Mouse (Mus musculus): Measurements from ENCODE around the gene Hoxc8. TPM values are rescaled to one million over a fixed set of nuclear protein-coding genes. Genes with fewer than 3 reads are reported as not detected.

The Hoxc8 gene
- polyA plus RNA-seq, 1 experiment from 2014 or later: not detected

GRCm38 (mm10) chr15:102980352-102980751, 10.1 kb upstream of the Hoxc8 start:
- no peaks in the 10 kb centered on the region for H3K36me3 ChIP-seq
- H3K27me3 ChIP-seq (ENCODE audit: insufficient read depth, poor library complexity, severe bottlenecking): peaks cover 100% of the 10 kb centered on the region
- WGBS: 4% methylated on average over 11 of the region's 11 CpGs
- no peak overlapping the region for H3K4me3 ChIP-seq
- H3K4me1 ChIP-seq (replicated peaks): peaks cover 10% of the 10 kb centered on the region
- no peak for DNase-seq (ENCODE audit: low spot score)
- no peak overlapping the region for H3K27ac ChIP-seq
- H3K9me3 ChIP-seq: no peaks in the 10 kb centered on the region

GRCm38 (mm10) chr15:102980912-102981311, 9.5 kb upstream of the Hoxc8 start:
- Histone ChIP-seq H3K4me3 (peak overlapping the region; percentile 42; the same call in 1 of the 2 replicates), H3K27me3 (ENCODE audit: insufficient read depth, poor library complexity, severe bottlenecking) (peaks cover 100% of the 10 kb centered on the region), H3K27ac (no peak overlapping the region), H3K9me3 (no peaks in the 10 kb centered on the region), H3K4me1 (replicated peaks) (peaks cover 10% of the 10 kb centered on the region), H3K36me3 (no peaks in the 10 kb centered on the region)
- no peak for DNase-seq (ENCODE audit: low spot score)
- 2% methylated on average over 14 of the region's 14 CpGs for WGBS

DNA sequence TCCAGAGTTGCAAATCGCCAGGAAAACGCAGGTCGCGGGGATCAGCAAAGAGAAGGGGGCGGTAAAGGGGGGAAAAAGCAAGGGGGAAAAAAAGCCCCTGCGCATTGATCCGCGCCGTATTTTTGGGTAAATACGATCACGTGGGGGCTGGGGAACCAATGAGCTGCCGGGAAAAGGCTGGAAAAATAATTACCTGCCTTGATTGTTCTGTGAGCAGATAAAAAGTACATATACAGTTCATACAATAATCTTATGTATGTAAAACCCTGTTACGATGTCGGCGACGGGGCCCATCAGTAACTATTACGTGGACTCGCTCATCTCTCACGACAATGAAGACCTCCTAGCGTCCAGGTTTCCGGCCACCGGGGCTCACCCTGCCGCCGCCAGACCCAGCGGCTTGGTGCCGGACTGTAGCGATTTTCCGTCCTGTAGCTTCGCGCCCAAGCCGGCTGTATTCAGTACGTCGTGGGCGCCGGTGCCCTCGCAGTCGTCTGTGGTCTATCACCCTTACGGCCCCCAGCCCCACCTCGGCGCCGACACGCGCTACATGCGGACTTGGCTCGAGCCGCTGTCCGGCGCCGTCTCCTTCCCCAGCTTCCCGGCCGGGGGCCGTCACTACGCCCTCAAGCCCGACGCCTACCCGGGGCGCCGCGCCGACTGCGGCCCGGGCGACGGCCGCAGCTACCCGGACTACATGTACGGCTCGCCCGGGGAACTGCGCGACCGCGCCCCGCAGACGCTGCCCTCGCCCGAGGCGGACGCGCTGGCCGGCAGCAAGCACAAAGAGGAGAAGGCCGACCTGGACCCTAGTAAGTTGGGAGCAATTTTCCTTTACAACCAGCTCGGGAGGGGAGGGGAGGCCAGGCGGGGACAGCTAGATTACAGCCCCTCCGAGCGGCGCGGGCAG, 8.8 kb upstream of the Hoxc8 start:
- peak; percentile 63 for DNase-seq (ENCODE audit: low spot score)

DNA sequence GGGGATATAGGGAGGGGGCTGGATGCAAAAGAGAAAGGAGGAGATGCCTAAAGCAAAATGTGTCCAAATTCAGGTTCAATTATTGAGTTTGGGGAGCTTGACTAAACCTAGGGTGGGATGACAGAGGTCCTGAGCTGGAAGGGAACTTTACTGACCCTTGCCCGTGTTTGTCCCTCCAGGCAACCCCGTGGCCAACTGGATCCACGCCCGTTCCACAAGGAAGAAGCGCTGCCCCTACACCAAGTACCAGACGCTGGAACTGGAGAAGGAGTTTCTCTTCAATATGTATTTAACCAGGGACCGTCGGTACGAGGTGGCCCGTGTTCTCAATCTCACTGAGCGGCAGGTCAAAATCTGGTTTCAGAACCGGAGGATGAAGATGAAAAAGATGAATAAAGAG, 6.7 kb upstream of the Hoxc8 start:
- no peaks in the 10 kb centered on the region for H3K36me3 ChIP-seq
- H3K27me3 ChIP-seq (ENCODE audit: insufficient read depth, poor library complexity, severe bottlenecking): peaks cover 100% of the 10 kb centered on the region
- 1% methylated on average over 12 of the region's 12 CpGs for whole genome bisulfite sequencing
- H3K4me1 ChIP-seq (replicated peaks): peaks cover 10% of the 10 kb centered on the region
- no peaks in the 10 kb centered on the region for H3K9me3 ChIP-seq
- H3K27ac ChIP-seq: no peak overlapping the region
- H3K4me3 ChIP-seq: no peak overlapping the region
- DNase-seq (ENCODE audit: low spot score): no peak

More for the DNA sequence above, 8.8 kb upstream of the Hoxc8 start:
- Histone ChIP-seq H3K27ac (no peak overlapping the region), H3K4me3 (peak overlapping the region; percentile 42), H3K4me1 (replicated peaks) (peaks cover 10% of the 10 kb centered on the region), H3K9me3 (no peaks in the 10 kb centered on the region), H3K27me3 (ENCODE audit: insufficient read depth, poor library complexity, severe bottlenecking) (peaks cover 100% of the 10 kb centered on the region), H3K36me3 (no peaks in the 10 kb centered on the region)
- WGBS: under 1% methylated on average over 88 of the region's 88 CpGs

GRCm38 (mm10) chr15:102984521-102984920, 5.9 kb upstream of the Hoxc8 start:
- no peak overlapping the region for H3K27ac ChIP-seq
- peaks cover 10% of the 10 kb centered on the region for H3K4me1 ChIP-seq (replicated peaks)
- no peaks in the 10 kb centered on the region for H3K9me3 ChIP-seq
- H3K4me3 ChIP-seq: no peak overlapping the region
- H3K36me3 ChIP-seq: no peaks in the 10 kb centered on the region
- H3K27me3 ChIP-seq (ENCODE audit: insufficient read depth, poor library complexity, severe bottlenecking): peaks cover 100% of the 10 kb centered on the region
- no peak for DNase-seq (ENCODE audit: low spot score)
- 1% methylated on average over 10 of the region's 10 CpGs for WGBS

DNA sequence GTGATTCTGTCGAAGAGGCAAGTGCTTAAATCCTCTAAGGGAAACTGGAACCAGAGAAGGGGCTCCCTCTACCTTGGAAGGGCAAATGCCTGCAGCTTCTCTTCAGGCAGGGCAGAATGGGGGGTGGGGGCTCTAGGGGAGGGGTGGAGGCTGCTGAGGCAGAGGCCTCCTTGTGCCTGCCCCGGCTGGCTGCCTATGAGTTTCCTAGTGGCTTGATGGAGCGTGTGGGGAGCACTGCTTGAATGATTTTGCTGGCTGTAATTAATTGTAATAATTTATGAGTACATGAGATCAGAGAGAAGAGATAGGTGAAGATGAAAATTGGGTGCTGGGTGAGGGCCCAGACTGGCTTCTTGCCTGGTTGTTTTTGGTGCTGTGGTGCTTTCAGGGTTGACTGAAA, 5.5 kb upstream of the Hoxc8 start:
- peaks cover 100% of the 10 kb centered on the region for H3K27me3 ChIP-seq (ENCODE audit: insufficient read depth, poor library complexity, severe bottlenecking)
- no peak overlapping the region for H3K27ac ChIP-seq
- DNase-seq (ENCODE audit: low spot score): no peak
- H3K4me3 ChIP-seq: no peak overlapping the region
- peaks cover 10% of the 10 kb centered on the region for H3K4me1 ChIP-seq (replicated peaks)
- no peaks in the 10 kb centered on the region for H3K9me3 ChIP-seq
- no peaks in the 10 kb centered on the region for H3K36me3 ChIP-seq
- 1% methylated on average over 3 of the region's 3 CpGs for WGBS

- Histone ChIP-seq H3K4me1 (replicated peaks) (no peaks in the 10 kb centered on the region), H3K36me3 (no peaks in the 10 kb centered on the region), H3K4me3 (no peak overlapping the region), H3K27ac (no peak overlapping the region), H3K27me3 (ENCODE audit: insufficient read depth, poor library complexity, severe bottlenecking) (peaks cover 100% of the 10 kb centered on the region), H3K9me3 (no peaks in the 10 kb centered on the region)
- DNase-seq (ENCODE audit: low spot score): peak; percentile 94
- 3% methylated on average over 21 of the region's 21 CpGs for WGBS
Measured at GRCm38 (mm10) chr15:102987124-102987833, 3.1 kb upstream of the Hoxc8 start.

GRCm38 (mm10) chr15:102988078-102988477, 2.3 kb upstream of the Hoxc8 start:
- no peak overlapping the region for H3K27ac ChIP-seq
- 12% methylated on average over 5 of the region's 5 CpGs for WGBS

GRCm38 (mm10) chr15:102991782-102992181, 1.4 kb downstream of the Hoxc8 start:
- H3K27ac ChIP-seq: no peak overlapping the region
- no peaks in the 10 kb centered on the region for H3K9me3 ChIP-seq
- H3K4me1 ChIP-seq (replicated peaks): no peaks in the 10 kb centered on the region
- no peak overlapping the region for H3K4me3 ChIP-seq
- H3K27me3 ChIP-seq (ENCODE audit: insufficient read depth, poor library complexity, severe bottlenecking): peaks cover 100% of the 10 kb centered on the region
- H3K36me3 ChIP-seq: no peaks in the 10 kb centered on the region
- no peak for DNase-seq (ENCODE audit: low spot score)
- WGBS: 2% methylated on average over 7 of the region's 7 CpGs

More at GRCm38 (mm10) chr15:102988078-102988477, 2.3 kb upstream of the Hoxc8 start:
- Histone ChIP-seq H3K9me3 (no peaks in the 10 kb centered on the region), H3K36me3 (no peaks in the 10 kb centered on the region), H3K4me3 (no peak overlapping the region), H3K27me3 (ENCODE audit: insufficient read depth, poor library complexity, severe bottlenecking) (peaks cover 100% of the 10 kb centered on the region), H3K4me1 (replicated peaks) (no peaks in the 10 kb centered on the region)
- DNase-seq (ENCODE audit: low spot score): no peak

DNA sequence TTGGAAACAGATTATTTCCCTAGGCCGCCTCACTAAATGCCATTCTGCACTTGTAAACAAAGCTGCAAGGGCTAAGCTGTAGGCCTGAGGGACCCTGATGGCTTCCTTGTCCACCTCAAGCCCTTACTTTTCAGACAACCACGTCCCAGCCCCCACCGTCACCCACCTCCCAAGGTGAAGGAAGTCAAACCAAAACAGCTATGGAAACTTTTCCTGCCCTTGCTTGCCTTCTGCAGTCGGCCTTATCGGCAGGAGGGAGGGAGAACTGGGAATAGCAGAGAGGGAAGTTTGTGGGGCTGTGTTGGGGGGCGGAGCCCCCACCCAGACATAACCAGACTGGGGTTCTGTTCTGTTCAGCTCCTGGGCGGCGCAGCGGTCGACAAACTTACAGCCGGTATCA, 1.8 kb downstream of the Hoxc8 start:
- H3K4me3 ChIP-seq: no peak overlapping the region
- DNase-seq (ENCODE audit: low spot score): peak; percentile 50
- WGBS: 1% methylated on average over 11 of the region's 11 CpGs
- H3K27me3 ChIP-seq (ENCODE audit: insufficient read depth, poor library complexity, severe bottlenecking): peaks cover 100% of the 10 kb centered on the region
- no peaks in the 10 kb centered on the region for H3K4me1 ChIP-seq (replicated peaks)
- H3K9me3 ChIP-seq: no peaks in the 10 kb centered on the region
- no peak overlapping the region for H3K27ac ChIP-seq
- H3K36me3 ChIP-seq: no peaks in the 10 kb centered on the region

DNA sequence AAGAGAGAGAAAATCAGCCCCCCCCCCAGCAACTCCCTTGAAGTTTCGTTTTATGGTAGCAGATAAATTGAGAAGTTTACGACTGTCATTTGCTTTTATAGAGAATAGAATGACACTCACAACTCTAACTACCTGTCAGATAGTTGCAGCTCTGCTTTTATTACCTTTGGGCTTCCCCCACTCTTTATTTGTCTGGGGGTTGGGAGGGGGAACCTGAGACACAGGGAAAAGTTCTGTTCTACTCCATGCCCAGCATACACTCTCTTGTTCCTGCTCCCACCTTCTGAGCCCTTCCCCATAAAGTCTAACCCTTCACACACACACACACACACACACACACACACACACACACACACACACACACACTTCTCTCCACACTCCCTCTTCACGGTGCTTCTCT, 2.5 kb downstream of the Hoxc8 start:
- no peaks in the 10 kb centered on the region for H3K4me1 ChIP-seq (replicated peaks)
- no peaks in the 10 kb centered on the region for H3K9me3 ChIP-seq
- peaks cover 100% of the 10 kb centered on the region for H3K27me3 ChIP-seq (ENCODE audit: insufficient read depth, poor library complexity, severe bottlenecking)
- no peaks in the 10 kb centered on the region for H3K36me3 ChIP-seq
- no peak overlapping the region for H3K27ac ChIP-seq
- WGBS: under 1% methylated on average over 3 of the region's 3 CpGs
- no peak for DNase-seq (ENCODE audit: low spot score)
- H3K4me3 ChIP-seq: no peak overlapping the region

DNA sequence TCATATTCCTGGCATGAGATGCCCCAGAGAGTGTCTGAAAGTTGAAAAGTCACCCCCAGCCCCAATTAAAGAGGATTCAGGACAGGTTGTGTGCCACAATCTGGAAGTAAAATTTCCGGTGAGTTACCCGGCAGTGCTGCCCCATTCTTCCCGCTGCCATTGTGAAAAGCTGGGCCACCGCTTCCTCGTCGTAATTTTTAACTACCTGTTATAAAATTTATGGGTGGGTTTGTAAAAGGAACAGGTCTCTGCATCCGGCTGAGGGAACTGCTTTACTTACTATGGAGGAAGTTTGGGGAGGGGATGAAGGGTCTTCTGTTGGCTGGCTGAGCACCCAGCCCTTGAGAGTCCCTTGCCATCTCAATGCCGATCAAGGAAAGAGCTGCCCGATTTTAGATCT, 6.1 kb downstream of the Hoxc8 start:
- DNase-seq (ENCODE audit: low spot score): no peak
- Histone ChIP-seq H3K9me3 (no peaks in the 10 kb centered on the region), H3K4me1 (replicated peaks) (peaks cover 9% of the 10 kb centered on the region), H3K4me3 (no peak overlapping the region), H3K27me3 (ENCODE audit: insufficient read depth, poor library complexity, severe bottlenecking) (peaks cover 100% of the 10 kb centered on the region), H3K36me3 (no peaks in the 10 kb centered on the region), H3K27ac (no peak overlapping the region)
- WGBS: 2% methylated on average over 9 of the region's 9 CpGs

- no peak overlapping the region for H3K27ac ChIP-seq
- H3K4me3 ChIP-seq: no peak overlapping the region
- WGBS: under 1% methylated on average over 3 of the region's 3 CpGs
- no peak for DNase-seq (ENCODE audit: low spot score)
- H3K27me3 ChIP-seq (ENCODE audit: insufficient read depth, poor library complexity, severe bottlenecking): peaks cover 100% of the 10 kb centered on the region
- peaks cover 9% of the 10 kb centered on the region for H3K4me1 ChIP-seq (replicated peaks)
- H3K36me3 ChIP-seq: no peaks in the 10 kb centered on the region
- no peaks in the 10 kb centered on the region for H3K9me3 ChIP-seq
Measured at GRCm38 (mm10) chr15:102997431-102997830, 7.0 kb downstream of the Hoxc8 start.
